Mouse (Mus musculus) embryo, embryonic 10.5 days (tissue): ENCODE measurements around the gene Sucla2.

Experiments
- DNase-seq: peaks from one replicate; pipeline ENCODE4 v3.0.0-alpha.2; 2015; ENCODE audit warnings: low spot score

Gene Sucla2

GRCm38 (mm10) chr14:73524766-73525448 is at the start of gene Sucla2:
Sucla2 (plus strand) TSS chr14:73525319.
- DNase-seq, result peak; percentile 96

- no peak for DNase-seq
Measured at GRCm38 (mm10) chr14:73475506-73475905, 49.6 kb upstream of the Sucla2 start.

DNA sequence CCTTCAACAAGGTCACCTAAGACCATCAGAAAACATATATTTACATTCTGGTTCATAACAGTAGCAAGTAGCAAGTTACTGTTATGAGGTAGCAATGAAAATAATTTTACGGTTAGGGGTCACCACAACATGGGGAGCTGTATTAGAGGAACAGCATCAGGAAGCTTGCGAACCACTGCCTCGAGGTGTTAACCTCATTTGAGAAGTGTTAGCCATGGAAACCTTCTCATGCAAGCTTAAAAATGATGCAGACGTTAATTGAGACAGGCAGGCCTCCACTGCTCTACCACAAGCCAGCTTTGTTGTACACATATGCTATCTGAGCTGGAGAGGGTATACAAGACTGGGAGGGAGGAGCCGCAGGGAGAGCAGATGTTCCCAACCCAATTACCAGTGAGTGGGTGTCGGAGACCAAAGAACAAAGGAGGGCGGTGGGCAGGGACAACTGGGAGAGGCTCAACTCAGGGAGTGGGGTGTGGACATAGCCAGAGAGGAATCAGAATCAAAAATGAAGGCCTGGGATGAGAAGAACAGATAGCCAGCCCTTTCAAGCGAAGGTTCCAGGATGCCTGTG is 48.7 kb upstream of the Sucla2 start:
- DNase-seq, result peak; percentile 16

DNA sequence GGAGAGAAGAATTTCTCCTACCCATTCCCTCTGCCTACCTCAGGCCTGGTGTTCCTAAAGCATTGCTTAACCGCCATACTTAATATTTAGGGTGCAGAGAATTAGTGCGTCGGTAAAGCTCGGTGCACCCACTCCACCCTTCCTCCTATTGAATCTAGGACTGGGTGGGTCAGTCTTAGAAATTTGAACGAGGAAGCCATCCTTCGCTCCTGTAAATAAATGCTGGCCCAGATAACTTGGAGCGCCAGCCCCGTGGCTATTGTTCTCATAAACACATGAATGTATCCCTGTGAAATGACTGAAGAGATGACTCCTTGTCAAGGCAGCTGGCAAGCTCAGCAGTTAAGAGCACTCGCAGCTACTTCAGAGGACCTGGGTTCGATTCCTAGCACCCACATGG is 48.0 kb upstream of the Sucla2 start:
- DNase-seq, result no peak

DNA sequence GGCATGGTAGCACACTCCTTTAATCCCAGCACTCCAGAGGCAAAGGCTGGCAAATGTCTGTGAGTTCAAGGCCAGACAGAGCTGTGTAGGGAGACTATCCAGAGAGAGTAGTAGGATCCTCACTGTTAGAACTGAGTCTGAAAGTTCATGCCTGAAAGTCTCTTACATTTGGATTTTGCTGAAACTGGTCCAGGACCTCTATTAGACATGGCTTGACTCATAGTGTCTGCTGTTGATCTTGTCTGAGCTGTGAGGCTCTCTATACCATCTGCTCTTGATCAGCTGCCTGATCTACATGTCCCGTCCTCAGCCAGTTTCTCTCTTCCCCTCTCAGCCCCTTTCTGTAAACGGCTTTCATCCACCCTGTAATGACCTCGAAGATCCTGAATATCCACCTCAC is 46.8 kb upstream of the Sucla2 start:
- no peak for DNase-seq

GRCm38 (mm10) chr14:73479771-73480170 is 45.3 kb upstream of the Sucla2 start:
- no peak for DNase-seq

GRCm38 (mm10) chr14:73483516-73484229 is 41.4 kb upstream of the Sucla2 start:
- no peak for DNase-seq

DNA sequence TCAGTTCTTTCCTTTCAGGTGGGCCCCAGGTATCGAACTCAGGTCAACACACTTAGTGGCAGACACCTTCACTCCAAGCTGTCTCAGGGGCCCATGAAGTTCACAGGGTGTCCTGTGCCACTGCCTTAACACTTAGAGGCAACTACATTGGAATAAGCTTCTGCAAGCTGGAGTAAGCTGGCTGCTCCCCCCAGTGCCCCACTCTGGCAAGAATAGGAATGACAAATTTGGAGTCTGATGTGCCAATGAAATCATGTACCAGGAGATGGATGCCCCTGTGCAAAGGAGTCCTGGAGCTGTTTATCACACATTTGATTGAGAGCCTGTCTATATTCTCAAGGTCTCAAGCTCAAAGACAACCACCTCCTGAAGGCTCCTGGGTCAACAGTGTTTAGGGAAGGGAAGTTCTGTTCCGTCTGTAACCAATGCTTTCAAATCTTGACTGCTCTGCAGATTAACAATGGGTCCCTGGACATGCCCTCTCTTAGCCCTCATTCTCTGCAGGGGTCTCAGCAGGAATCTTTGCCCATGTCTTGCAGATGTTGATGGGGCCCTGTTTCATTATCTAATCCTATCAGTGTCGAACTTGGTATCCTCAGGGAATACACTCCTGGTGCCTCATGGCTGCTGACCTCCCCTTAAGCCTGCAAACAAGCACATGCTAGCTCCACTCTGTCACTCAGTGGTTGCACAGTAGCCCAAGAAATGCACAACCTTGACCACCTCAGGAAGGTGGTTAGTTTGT is 40.6 kb upstream of the Sucla2 start:
- DNase-seq, result no peak

DNA sequence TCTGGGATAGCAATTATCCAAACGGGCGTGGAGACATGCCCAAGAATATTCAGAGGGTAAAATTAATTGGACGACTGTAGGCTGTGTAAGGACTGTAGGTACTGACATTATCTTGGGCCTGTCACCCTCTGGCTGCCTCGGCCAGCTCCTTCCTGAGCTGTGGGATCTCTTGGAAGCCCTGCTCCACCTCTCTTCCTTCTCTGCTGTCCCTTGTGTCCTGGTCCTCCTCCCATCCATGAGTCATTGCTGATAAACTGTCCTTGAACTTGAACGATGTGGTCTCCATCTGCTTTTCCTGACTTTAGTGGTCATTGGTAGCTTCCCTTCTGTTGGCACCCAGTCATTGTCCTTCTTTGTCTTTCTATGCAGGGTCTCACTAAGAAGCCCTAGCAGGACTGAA is 38.5 kb upstream of the Sucla2 start:
- DNase-seq, result no peak

DNA sequence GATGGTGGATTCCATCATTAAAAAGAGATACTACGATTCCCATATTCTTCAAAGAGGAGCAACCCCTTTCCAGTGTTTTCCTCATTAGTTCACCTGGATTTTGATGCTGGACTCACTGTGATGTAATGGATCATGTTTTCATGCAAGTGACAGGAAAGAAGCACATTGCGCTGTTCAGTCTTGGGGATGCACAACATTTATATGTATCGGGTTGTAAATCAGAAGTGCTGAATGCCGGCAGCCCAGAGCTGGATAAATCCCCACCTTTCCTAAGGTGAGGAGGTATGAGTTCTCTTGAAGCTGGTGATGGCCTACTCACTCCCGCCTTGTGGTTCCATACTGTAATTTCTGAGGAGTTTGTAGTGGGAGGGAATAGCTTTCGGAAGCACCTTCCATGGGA is 31.8 kb upstream of the Sucla2 start:
- DNase-seq, result no peak

DNA sequence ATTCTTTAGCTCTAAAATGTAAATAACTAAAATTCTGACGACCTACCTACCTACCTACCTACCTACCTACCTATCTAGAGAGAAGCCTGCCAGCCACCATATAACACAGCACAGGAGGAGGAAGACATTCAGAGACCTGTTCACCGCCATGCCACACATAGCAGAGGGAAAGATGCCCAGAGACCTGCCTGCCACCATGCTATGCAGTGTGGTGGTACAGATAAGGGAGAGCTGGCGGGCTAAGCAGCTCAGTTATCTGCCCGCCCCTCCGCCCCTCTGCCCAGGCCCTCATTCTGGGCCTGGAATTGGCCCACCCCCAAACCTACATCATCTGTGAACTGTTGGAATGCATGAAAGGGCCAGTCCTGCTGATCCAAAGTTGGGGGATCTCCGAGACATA is 31.0 kb upstream of the Sucla2 start:
- no peak for DNase-seq

DNA sequence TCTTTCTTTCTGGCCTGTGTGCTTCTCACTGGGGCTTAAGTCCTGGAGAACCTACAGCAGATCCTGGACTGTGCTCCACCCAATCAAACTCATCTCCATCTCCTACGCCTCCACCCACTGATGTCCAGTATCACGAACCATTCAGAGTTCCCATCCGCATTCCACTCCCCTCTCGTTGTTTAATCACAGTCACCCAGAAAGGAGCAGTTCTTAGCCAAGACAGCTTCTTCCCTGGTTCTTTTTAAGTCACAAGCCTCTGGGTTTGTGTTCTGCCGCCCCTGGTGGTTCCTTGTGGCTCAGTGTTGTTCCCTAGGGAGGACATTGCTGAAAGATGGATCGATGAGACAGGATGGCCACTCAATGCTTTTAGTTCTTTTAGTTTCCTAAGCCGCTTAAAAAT is 29.4 kb upstream of the Sucla2 start:
- no peak for DNase-seq

DNA sequence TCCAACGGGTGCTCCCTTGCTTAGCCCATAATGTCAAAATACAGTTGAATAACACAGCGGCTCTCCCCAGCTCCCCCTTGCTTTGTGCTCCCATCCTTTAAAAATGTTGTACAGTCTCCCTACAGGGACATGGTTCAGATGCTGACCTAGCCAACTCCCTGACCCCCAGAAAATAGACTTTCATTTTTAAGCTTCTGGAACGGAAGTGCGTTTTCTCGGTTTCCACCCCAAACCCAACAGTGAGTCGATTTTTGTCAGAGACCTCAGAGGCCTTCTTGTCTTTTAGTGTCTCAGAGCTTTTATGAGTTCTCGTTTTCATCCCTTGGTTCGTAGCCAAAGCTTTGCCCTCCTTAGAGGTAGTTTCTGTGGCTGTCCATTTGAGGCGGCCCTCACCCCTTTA is 23.8 kb upstream of the Sucla2 start:
- DNase-seq, result no peak

- no peak for DNase-seq
Measured at GRCm38 (mm10) chr14:73501721-73502120, 23.4 kb upstream of the Sucla2 start.

- peak; percentile 43 for DNase-seq
Measured at GRCm38 (mm10) chr14:73502591-73503184, 22.4 kb upstream of the Sucla2 start.

- DNase-seq, result no peak
Measured at GRCm38 (mm10) chr14:73503237-73503933, 21.7 kb upstream of the Sucla2 start.

DNA sequence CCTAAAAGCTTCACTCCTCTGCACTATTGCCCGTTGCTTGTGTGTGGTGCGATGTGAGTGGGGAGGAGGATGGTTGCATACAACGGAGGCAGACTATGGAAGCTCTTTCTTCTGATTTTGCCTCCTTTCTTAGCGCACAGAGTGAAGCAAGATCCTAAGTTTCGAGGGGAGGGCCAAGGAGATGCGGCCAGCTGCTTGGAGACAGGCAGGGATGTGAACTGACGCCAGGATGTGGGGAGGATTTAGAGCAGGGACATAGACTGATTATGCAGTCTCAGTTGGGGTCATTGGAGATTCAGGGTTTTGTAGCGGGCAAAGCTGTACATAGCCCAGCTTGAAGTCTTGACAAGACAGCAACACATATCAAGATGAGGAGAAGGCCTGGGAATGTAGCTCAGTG is 18.8 kb upstream of the Sucla2 start:
- DNase-seq, result no peak

DNA sequence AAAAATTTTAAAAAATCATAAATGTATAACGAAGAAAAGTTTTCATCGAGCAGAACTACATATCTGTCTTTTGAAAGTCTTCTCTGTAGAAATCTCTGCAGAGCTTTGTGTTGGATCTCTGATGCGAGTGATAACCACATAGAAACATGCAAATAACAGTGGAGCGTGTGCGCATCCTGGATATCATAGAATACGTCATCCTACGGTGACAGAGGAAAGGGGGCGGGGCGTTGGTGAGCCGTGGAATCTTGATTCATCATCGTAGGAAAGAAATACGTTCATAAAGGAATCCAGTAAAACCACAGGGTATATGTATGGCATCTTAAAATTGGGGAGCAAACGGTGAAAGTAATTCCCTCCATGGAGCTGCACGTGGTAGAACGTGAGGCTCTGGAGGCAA is 17.9 kb upstream of the Sucla2 start:
- DNase-seq, result no peak

DNA sequence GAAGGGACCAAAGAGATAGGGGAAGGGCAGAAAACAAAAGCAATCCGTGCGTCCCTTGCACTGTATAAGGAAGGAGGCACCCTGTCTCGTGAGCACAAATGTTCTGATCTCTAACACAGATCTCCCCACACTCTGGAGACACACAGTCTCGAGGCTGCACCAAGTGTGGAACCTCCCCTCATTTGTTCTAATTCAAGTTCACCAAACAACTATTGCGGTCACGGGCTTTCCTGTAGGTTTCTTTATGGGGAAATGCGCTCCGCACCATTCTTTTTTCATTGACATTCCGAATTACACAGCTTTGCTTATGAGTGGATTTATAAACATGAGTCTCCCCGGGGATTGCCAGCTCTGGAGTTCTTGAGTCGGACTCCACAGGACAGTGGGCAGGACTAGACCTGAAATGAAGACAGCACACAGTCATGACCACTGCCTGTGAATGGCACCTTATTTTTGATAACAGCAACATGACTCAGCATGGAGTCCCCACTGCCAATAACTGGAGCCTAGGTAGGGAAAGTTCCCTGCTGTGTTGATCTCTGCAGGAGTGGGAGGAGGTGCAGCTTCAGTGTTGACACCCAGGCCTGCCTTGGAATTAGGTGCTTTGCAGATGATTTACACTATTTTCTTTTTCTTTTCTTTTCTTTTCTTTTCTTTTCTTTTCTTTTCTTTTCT is 17.3 kb upstream of the Sucla2 start:
- no peak for DNase-seq

- no peak for DNase-seq
Measured at GRCm38 (mm10) chr14:73508630-73509395, 16.3 kb upstream of the Sucla2 start.
